Mouse (Mus musculus) MEL (cell line): Measurements from ENCODE around the gene AI837181. TPM values are rescaled to one million over a fixed set of nuclear protein-coding genes. Genes with fewer than 3 reads are reported as not detected.

Experiments used
- DNase-seq: peaks from one replicate; pipeline ENCODE4 v3.0.0; 2011; ENCODE audit warnings: low read depth, low spot score
- H3K27ac ChIP-seq: 2 replicates; pipeline ENCODE4 v1.5.1; 2012; ENCODE audit warnings: low read depth, mild to moderate bottlenecking, control low read depth, low read length, moderate library complexity; ENCODE audit not compliant: control insufficient read depth
- H3K27me3 ChIP-seq, 2 experiments: fragments of 150-350 bp in 1 of 2; sonication (generic) in 1 of 2; 2 replicates each; pipeline ENCODE4 v1.6.1; 2012; ENCODE audit warnings: low read length in 2 of 2, mild to moderate bottlenecking in 2 of 2, improper control_type of control experiment in 1 of 2, moderate library complexity in 1 of 2; ENCODE audit not compliant: insufficient read depth in 2 of 2, control insufficient read depth in 1 of 2
- H3K36me3 ChIP-seq, 2 experiments: 2 replicates each; pipeline ENCODE4 v1.6.1; 2012 to 2014; ENCODE audit warnings: low read length in 2 of 2, improper control_type of control experiment in 1 of 2, inconsistent platforms in 1 of 2, mild to moderate bottlenecking in 1 of 2; ENCODE audit not compliant: insufficient read depth in 2 of 2, control insufficient read depth in 1 of 2
- H3K4me1 ChIP-seq, 2 experiments: fragments of 150-350 bp in 1 of 2; sonication (generic) in 1 of 2; 2 replicates each; pipeline ENCODE4 v1.6.1; 2012; ENCODE audit warnings: low read length in 2 of 2, improper control_type of control experiment in 1 of 2, mild to moderate bottlenecking in 1 of 2; ENCODE audit not compliant: insufficient read depth in 2 of 2, control insufficient read depth in 1 of 2
- H3K4me3 ChIP-seq, 2 experiments: fragments of 150-350 bp in 1 of 2; sonication (generic) in 1 of 2; 2 replicates each; pipeline ENCODE4 v1.5.1; 2012; ENCODE audit warnings: low read depth in 2 of 2, low read length in 2 of 2, mild to moderate bottlenecking in 2 of 2, moderate library complexity in 2 of 2, control low read depth in 1 of 2, improper control_type of control experiment in 1 of 2; ENCODE audit not compliant: control insufficient read depth in 1 of 2, insufficient read depth in 1 of 2
- H3K79me2 ChIP-seq: 2 replicates; pipeline ENCODE4 v1.6.1; 2012; ENCODE audit warnings: mild to moderate bottlenecking, low read length, moderate library complexity; ENCODE audit not compliant: control insufficient read depth, poor library complexity, insufficient read depth
- H3K9ac ChIP-seq: 2 replicates; pipeline ENCODE4 v1.6.1; 2012; ENCODE audit warnings: low read depth, mild to moderate bottlenecking, control low read depth, low read length, moderate library complexity; ENCODE audit not compliant: control insufficient read depth, poor library complexity, severe bottlenecking
- H3K9me3 ChIP-seq: fragments of 150-350 bp; sonication (generic); replicated peaks from 2 replicates; pipeline ENCODE4 v1.6.1; 2012; ENCODE audit warnings: mild to moderate bottlenecking, low read length, improper control_type of control experiment, moderate library complexity; ENCODE audit not compliant: insufficient read depth
- BHLHE40 ChIP-seq: IDR thresholded peaks from 2 replicates; pipeline ENCODE4 v1.6.1; 2012; ENCODE audit warnings: low read depth, mild to moderate bottlenecking, inconsistent platforms, low read length, improper control_type of control experiment, borderline replicate concordance
- CHD1 ChIP-seq: IDR thresholded peaks from 2 replicates; pipeline ENCODE4 v1.6.1; 2012; ENCODE audit warnings: low read depth, mild to moderate bottlenecking, inconsistent platforms, low read length, improper control_type of control experiment
- CHD2 ChIP-seq: IDR thresholded peaks from 2 replicates; pipeline ENCODE4 v1.6.1; 2011; ENCODE audit warnings: low read length, improper control_type of control experiment
- EP300 ChIP-seq, 2 experiments: IDR thresholded peaks; 2 replicates each; pipeline ENCODE4 v1.6.1; 2011; ENCODE audit warnings: improper control_type of control experiment in 2 of 2, low read length in 2 of 2, low read depth in 1 of 2, mild to moderate bottlenecking in 1 of 2
- GABPA ChIP-seq: IDR thresholded peaks from 2 replicates; pipeline ENCODE4 v1.6.1; 2012; ENCODE audit warnings: low read depth, mild to moderate bottlenecking, inconsistent platforms, low read length, improper control_type of control experiment, moderate library complexity
- HCFC1 ChIP-seq: IDR thresholded peaks from 2 replicates; pipeline ENCODE4 v1.6.1; 2012; ENCODE audit warnings: low read depth, mild to moderate bottlenecking, inconsistent platforms, low read length, improper control_type of control experiment, moderate library complexity
- JUND ChIP-seq: IDR thresholded peaks from 2 replicates; pipeline ENCODE4 v1.6.1; 2011; ENCODE audit warnings: low read depth, mild to moderate bottlenecking, improper control_type of control experiment, low read length
- KAT2A ChIP-seq: conservative IDR thresholded peaks from 2 replicates; pipeline ENCODE4 v1.6.1; 2012; ENCODE audit warnings: low read depth, low read length, improper control_type of control experiment, inconsistent platforms
- MAFK ChIP-seq: IDR thresholded peaks from 2 replicates; pipeline ENCODE4 v1.6.1; 2011; ENCODE audit warnings: low read depth, mild to moderate bottlenecking, low read length, improper control_type of control experiment, borderline replicate concordance
- MXI1 ChIP-seq: IDR thresholded peaks from 2 replicates; pipeline ENCODE4 v1.6.1; 2011; ENCODE audit warnings: mild to moderate bottlenecking, low read depth, low read length, improper control_type of control experiment
- MYB ChIP-seq: IDR thresholded peaks from 2 replicates; pipeline ENCODE4 v1.6.1; 2011; ENCODE audit warnings: mild to moderate bottlenecking, low read depth, low read length, improper control_type of control experiment
- MYC ChIP-seq: IDR thresholded peaks from 2 replicates; pipeline ENCODE4 v1.6.1; 2011; ENCODE audit warnings: low read depth, mild to moderate bottlenecking, low read length, improper control_type of control experiment, moderate library complexity
- NRF1 ChIP-seq: IDR thresholded peaks from 2 replicates; pipeline ENCODE4 v1.6.1; 2014; ENCODE audit warnings: low read depth, mild to moderate bottlenecking, inconsistent platforms, low read length, improper control_type of control experiment, moderate library complexity; ENCODE audit not compliant: poor library complexity, insufficient read depth, severe bottlenecking
- POLR2A ChIP-seq, 2 experiments: IDR thresholded peaks; 2 replicates each; pipeline ENCODE4 v1.6.1; 2011 to 2012; ENCODE audit warnings: low read length in 2 of 2, mild to moderate bottlenecking in 2 of 2, control low read depth in 1 of 2, improper control_type of control experiment in 1 of 2, low read depth in 1 of 2, moderate library complexity in 1 of 2; ENCODE audit not compliant: control insufficient read depth in 1 of 2, insufficient read depth in 1 of 2, poor library complexity in 1 of 2
- RAD21 ChIP-seq: IDR thresholded peaks from 2 replicates; pipeline ENCODE4 v1.6.1; 2011; ENCODE audit warnings: mild to moderate bottlenecking, low read depth, low read length, improper control_type of control experiment
- RCOR1 ChIP-seq: IDR thresholded peaks from 2 replicates; pipeline ENCODE4 v1.6.1; 2012; ENCODE audit warnings: low read depth, mild to moderate bottlenecking, inconsistent platforms, low read length, improper control_type of control experiment
- TAL1 ChIP-seq: IDR thresholded peaks from 2 replicates; pipeline ENCODE4 v1.6.1; 2012; ENCODE audit warnings: mild to moderate bottlenecking, inconsistent platforms, low read length, moderate library complexity, mixed read lengths
- TBP ChIP-seq: IDR thresholded peaks from 2 replicates; pipeline ENCODE4 v1.8.0; 2011; ENCODE audit warnings: low read depth, low read length, improper control_type of control experiment
- USF1 ChIP-seq: IDR thresholded peaks from 2 replicates; pipeline ENCODE4 v1.6.1; 2014; ENCODE audit warnings: low read depth, mild to moderate bottlenecking, inconsistent platforms, low read length, improper control_type of control experiment, moderate library complexity
- ZC3H11A ChIP-seq: IDR thresholded peaks from 2 replicates; pipeline ENCODE4 v1.6.1; 2012; ENCODE audit warnings: low read depth, mild to moderate bottlenecking, inconsistent platforms, low read length, improper control_type of control experiment
- ZKSCAN1 ChIP-seq: IDR thresholded peaks from 2 replicates; pipeline ENCODE4 v1.6.1; 2012; ENCODE audit warnings: low read depth, mild to moderate bottlenecking, inconsistent platforms, low read length, improper control_type of control experiment, moderate library complexity
- ZMIZ1 ChIP-seq: IDR thresholded peaks from 2 replicates; pipeline ENCODE4 v1.6.1; 2012; ENCODE audit warnings: low read depth, mild to moderate bottlenecking, inconsistent platforms, low read length, improper control_type of control experiment, moderate library complexity
- ZNF384 ChIP-seq: IDR thresholded peaks from 2 replicates; pipeline ENCODE4 v1.6.1; 2012; ENCODE audit warnings: low read depth, mild to moderate bottlenecking, inconsistent platforms, low read length, improper control_type of control experiment
- polyA plus RNA-seq, 2 experiments: library from polyadenylated mRNA; stranded (reverse) in 1 of 2; unstranded in 1 of 2; fragments of >175 nt in 1 of 2; fragments of >200 nt in 1 of 2; gene quantifications; 2 replicates each; pipeline versions ENCODE4 v1.2.1 to v1.2.4; 2012; ENCODE audit warnings: low replicate concordance in 2 of 2, low read depth in 1 of 2; ENCODE audit not compliant: insufficient read length in 2 of 2, insufficient read depth in 1 of 2, missing spikeins in 1 of 2
- total RNA-seq: library from RNA; depleted of rRNA; stranded (reverse); fragments of 300-350 nt; gene quantifications from 2 replicates; pipeline ENCODE4 v1.2.3, GENCODE M21; 2012

AI837181 gene
- total and polyA plus RNA-seq, 3 experiments, result 8.9 to 41.3 TPM; not detected in 1

DNA sequence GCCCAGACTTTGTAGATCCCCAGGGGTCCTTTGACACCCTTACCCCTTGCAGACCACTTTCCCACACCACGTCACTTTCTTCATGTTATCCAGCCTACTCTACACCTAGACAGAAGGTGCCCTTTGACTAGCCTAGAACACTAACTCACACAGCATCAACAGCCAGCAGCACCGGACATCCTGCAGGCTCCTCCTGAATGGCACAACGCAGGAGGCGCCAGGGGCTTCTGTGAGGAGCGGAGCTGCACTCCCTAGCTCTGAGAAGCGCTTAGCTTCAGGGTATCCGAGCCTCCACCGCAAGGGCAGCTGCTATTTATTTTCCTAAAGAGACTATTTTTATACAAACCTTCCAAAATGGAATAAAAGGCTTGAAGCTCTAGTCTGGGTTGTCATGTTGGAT is 30.6 kb downstream of the AI837181 start:
- H3K9me3 ChIP-seq, result no peaks in the 10 kb centered on the region
- H3K27ac ChIP-seq, result no peak overlapping the region
- peaks cover 0 to 5% of the 10 kb centered on the region in 2 experiments; a peak in 2 of 4 replicates for H3K36me3 ChIP-seq
- TF ChIP-seq MXI1 (no peak), USF1 (no peak), MYB (no peak), TBP (no peak), ZC3H11A (no peak), RCOR1 (no peak), ZNF384 (no peak), ZKSCAN1 (no peak), ZMIZ1 (no peak), CHD1 (no peak), TAL1 (no peak), BHLHE40 (no peak), MAFK (no peak), HCFC1 (no peak), GABPA (no peak), CHD2 (no peak), POLR2A (IDR thresholded peaks at IDR 0.05; ENCODE audit: control insufficient read depth in 1 of 2, insufficient read depth in 1 of 2, low read depth in 1 of 2, low read length in 2 of 2, poor library complexity in 1 of 2) (no peak), EP300 (IDR thresholded peaks at IDR 0.05; ENCODE audit: low read depth in 1 of 2, low read length in 2 of 2) (no peak), RAD21 (no peak), KAT2A (no peak)
- TF ChIP-seq, all 39 proteins: peak for 0
- Histone ChIP-seq H3K9ac (no peak overlapping the region), H3K4me3 (no peak overlapping the region), H3K4me1 (peaks cover 0 to 25% of the 10 kb centered on the region in 2 experiments), H3K79me2 (peaks cover 15% of the 10 kb centered on the region), H3K27me3 (no peaks in the 10 kb centered on the region)
- DNase-seq, result no peak

DNA sequence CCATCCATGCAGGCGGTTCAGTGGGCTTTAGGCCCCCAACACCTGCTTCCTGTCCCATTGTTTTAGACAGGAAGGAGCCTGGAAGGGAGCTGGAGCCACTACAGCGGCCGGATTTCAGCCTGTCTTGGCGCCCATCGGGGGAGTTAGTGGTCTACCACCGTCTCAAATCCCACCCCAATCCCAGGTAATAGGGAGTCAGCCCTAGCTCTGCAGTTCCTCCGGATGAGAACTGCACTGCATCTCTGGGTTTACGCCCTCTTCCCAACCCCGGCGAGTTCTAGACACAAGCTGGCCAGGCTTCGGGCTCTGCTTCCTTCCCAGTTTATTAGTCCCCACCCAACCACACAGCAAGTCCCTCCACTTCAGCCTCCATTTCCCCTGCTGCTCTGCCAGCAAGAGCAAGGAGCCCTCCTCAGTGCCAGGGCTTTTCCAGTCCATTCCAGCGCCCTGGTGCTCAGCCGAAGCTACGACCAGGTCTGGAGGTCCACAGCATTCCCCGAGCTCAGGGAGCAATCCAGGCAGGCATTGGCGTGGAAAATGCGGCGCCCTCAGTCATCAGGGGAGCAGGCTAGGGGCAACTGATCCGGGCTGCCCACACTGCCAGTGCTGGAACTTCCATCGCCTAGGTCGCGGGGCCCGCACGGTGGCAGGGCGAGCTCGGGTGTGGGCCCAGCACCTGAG is 31.4 kb downstream of the AI837181 start:
- Histone ChIP-seq H3K9me3 (no peaks in the 10 kb centered on the region), H3K9ac (peak overlapping the region; percentile 89), H3K4me3 (peak overlapping the region; percentile 77), H3K27me3 (no peaks in the 10 kb centered on the region), H3K4me1 (peaks cover 0 to 28% of the 10 kb centered on the region in 2 experiments), H3K27ac (no peak overlapping the region), H3K36me3 (peaks cover 0 to 5% of the 10 kb centered on the region in 2 experiments; a peak in 2 of 4 replicates), H3K79me2 (peaks cover 18% of the 10 kb centered on the region)
- no peak for TF ChIP-seq JUND
- no peak for TF ChIP-seq KAT2A
- TF ChIP-seq GABPA, result no peak
- no peak for TF ChIP-seq ZC3H11A
- no peak for TF ChIP-seq MYC
- no peak for TF ChIP-seq NRF1
- TF ChIP-seq MAFK, result no peak
- DNase-seq, result peak; percentile 44
